Mouse (Mus musculus) large intestine, adult 2 months (tissue): Measurements from ENCODE around the gene Wwc1. TPM values are rescaled to one million over a fixed set of nuclear protein-coding genes. Genes with fewer than 3 reads are reported as not detected.
A peak's percentile ranks its signal among the peaks of the same experiment; 100 is the strongest.

Experiments used
- DNase-seq: peaks from one replicate; pipeline ENCODE4 v3.0.0-alpha.2; 2012; ENCODE audit warnings: low read depth, low spot score
- WGBS: fragments of 180-500 bp; shearing (Covaris S2); methylation state at CpG from one replicate; pipeline ENCODE4 v1.1.7; 2018; 5-methylcytosine and 5-hydroxymethylcytosine counted together
- polyA plus RNA-seq: library from polyadenylated mRNA; depleted of rRNA; stranded (reverse); fragments of >200 nt; gene quantifications from 2 replicates; pipeline ENCODE4 v1.2.3, GENCODE M21; 2012

Gene Wwc1
- polyA plus RNA-seq, 1 experiment: 20.3 TPM

GRCm38 (mm10) chr11:35938790-35939385 lies 41.4 kb downstream of the Wwc1 start:
- DNase-seq: no peak
- WGBS: 30% methylated on average over 6 of the region's 6 CpGs

DNA sequence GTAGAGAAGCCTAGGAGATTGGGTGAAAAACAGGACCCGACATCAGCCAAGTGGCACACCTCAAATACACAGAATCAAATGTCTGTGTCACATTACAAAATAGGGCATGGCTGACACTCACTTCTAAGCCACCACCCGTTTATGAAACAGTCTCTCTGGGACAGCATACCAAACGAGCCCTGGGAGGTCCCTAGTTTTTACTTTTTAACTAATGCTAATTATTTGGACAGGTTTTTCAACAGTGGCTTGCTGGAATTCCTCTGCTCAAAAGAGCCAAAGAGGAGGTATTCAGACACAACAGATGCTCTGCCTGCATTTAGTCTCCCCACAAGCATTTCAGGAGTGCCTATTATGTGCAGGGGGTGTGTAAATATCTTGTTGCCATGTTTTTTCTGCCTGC lies 44.7 kb downstream of the Wwc1 start:
- WGBS: 47% methylated on average over 3 of the region's 3 CpGs
- DNase-seq: no peak

- no peak for DNase-seq
- WGBS: 96% methylated on average over 1 of the region's 1 CpGs
These were observed 45.2 kb downstream of the Wwc1 start for GRCm38 (mm10) chr11:35935133-35935532.

- WGBS: 25% methylated on average over 14 of the region's 14 CpGs
These were observed 46.8 kb downstream of the Wwc1 start for GRCm38 (mm10) chr11:35933402-35934085.

GRCm38 (mm10) chr11:35932121-35932885 lies 48.0 kb downstream of the Wwc1 start:
- WGBS: 82% methylated on average over 14 of the region's 14 CpGs
- no peak for DNase-seq

More at GRCm38 (mm10) chr11:35933402-35934085, 46.8 kb downstream of the Wwc1 start:
- no peak for DNase-seq

- no peak for DNase-seq
- WGBS: 69% methylated on average over 6 of the region's 6 CpGs
These were observed 49.7 kb downstream of the Wwc1 start for GRCm38 (mm10) chr11:35930511-35931060.

DNA sequence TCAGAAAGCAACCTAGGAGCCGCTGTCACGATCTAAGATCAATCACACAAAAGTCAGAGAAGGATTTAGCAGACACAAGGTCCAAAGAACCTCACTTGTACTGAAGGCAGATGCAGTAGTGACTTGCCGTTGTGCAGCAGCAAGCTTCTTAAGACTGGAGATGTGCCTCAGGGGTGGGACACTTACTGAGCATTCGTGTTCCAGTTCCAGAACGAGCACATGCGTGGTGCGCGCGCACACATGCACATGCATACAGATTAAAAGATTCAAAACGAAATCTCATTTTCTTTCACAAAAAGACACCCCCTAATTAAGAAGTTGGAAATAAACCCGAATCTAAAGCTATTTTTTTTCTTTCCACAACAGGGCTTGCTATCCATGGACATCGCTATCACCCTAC lies 51.9 kb downstream of the Wwc1 start:
- DNase-seq: no peak
- WGBS: 94% methylated on average over 12 of the region's 12 CpGs

DNA sequence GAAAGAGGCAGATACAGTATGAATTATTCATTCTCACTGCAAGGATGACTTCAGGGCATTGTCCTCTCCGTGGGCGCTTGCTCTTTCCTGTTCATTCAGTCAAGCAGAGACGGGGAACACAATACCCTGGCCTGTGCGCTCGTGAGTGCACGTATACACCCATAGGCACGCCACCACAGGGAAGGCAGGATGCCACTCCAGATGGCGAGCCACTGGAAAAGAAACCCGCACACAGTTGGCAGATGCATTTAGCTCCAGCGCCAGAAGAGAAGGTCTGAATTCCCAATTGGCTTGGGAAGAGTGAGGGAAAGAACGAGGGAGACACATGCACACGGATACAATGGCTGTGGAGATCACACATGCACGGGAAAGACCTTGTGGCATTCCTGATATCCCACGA lies 53.0 kb downstream of the Wwc1 start:
- no peak for DNase-seq
- WGBS: 89% methylated on average over 14 of the region's 14 CpGs

DNA sequence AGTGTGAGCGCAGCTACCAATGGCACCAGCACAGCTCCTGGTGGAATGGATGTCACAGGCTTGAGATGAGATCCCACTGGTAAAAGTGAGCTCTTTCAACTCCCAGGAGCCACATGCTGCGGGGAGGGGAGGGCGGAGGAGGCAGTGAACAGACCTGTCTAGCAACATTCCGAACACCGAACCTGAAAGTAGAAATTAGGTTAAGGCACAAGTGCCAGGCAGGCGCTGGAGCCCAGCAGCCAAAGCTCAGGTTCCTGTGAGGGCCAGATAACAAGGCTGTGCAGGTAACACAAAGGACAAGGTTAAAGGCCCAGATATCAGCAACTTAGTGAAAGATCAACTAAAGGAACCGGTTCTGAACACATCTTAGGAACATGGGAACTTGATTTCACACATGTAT lies 54.7 kb downstream of the Wwc1 start:
- DNase-seq: no peak
- 38% methylated on average over 7 of the region's 7 CpGs for WGBS

DNA sequence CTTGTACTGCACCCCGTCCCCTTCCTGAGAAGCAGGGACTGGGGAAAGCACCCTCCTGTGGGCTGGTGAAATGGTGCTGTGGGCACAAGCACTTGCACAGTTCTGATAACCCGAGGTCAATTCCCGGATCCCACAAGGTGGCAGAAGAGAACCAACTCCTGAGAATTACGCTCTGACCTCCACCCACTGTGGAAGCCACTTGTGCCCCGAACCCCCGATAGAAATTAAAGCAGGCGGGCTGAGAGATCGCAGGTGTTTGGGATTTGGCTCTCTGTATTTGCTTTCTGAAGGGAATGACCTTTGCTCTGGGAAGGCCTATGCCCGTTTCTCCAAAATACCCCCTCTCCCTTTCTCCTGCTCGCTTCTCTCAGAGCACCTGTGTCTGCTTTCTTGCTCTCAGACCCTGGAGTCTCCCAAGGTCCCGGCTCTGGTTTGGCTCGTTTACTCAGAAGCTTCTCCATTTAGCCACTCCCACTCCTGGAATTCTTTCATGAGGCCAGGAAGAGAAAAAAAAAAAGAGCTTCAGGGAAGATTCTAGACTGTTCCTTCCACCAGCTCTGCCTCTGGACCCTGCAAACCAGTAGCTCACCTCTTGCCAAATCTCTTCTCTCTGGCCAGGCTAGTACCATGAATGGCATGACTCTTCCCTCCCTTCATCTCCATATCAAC lies 58.0 kb downstream of the Wwc1 start:
- no peak for DNase-seq
- 12% methylated on average over 12 of the region's 12 CpGs for WGBS

- no peak for DNase-seq
- WGBS: 65% methylated on average over 5 of the region's 5 CpGs
These were observed 59.6 kb downstream of the Wwc1 start for GRCm38 (mm10) chr11:35920776-35921175.

DNA sequence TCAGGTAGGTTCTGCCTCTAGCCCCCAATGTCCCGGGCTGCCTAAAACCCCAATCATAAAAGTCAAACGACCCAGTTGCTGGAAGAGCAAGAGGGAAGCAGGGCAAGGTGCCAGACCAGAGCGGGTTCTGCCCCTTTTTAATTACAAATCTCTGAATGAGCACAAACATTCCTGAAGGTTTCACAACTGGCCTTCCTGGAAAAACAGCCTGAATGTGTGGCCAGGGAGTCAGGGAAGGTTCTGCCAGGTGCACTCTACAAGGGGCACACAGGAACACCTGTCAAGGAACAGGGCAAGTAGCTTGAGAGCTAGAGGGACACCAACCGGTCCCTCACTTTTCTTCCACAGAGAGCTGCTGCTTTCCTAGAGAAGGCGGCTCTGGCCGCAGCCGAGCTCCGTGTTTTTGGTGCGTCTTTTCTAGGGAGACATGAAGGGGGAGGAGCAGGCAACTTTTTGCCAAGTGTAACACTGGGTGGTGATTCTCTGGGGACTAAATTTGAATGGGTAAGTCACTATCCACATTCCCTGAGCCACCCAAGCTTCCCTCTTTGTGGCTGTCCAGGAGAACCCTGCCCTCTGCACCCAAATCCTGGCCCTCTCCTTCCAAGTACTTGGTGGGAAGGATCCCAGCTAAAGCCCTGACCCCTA lies 60.3 kb downstream of the Wwc1 start:
- WGBS: 17% methylated on average over 9 of the region's 9 CpGs
- DNase-seq: peak; percentile 54

DNA sequence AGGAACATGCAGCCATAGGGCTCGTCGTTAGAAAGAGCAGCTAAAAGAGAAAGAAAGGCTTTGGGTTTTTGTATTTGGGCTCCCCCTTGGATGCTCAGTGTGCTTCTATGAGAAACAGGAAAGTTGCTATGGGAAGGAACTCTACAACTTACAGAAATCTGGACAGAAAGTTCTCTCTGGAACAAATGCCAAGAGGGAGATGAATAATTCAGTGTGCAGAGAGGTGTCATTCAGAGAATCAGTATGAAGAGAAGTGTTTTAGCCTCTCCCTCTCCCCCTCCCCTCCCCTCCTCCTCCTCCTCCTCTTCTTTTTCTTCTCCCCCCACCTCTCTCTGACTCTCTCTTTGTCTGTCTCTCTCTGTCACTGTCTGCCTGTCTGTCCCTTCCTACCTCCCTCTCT lies 60.9 kb downstream of the Wwc1 start:
- no peak for DNase-seq
- WGBS: 61% methylated on average over 2 of the region's 2 CpGs

GRCm38 (mm10) chr11:35916466-35917185 lies 63.7 kb downstream of the Wwc1 start:
- no peak for DNase-seq
- WGBS: 43% methylated on average over 8 of the region's 8 CpGs

DNA sequence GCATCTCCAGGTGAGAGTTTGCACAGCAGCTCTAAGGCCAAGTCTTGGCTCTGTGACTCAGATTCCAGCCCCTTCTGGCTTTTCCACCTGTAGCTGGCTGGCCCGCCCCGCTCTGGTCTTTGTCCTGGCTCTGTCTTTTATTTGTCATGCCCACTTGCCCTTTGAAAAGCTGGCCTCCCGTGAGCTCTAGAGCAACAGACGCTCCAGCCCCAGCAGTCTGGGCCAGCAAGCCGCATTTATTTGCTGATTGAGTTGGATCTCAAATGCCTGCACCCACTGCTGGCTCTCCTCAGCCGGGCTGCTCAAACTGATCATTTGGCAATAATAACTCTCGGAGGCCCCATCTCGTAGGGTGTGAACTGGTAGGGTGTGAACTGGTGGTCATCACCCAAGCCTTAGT lies 64.8 kb downstream of the Wwc1 start:
- no peak for DNase-seq
- WGBS: 28% methylated on average over 8 of the region's 8 CpGs

- WGBS: 80% methylated on average over 6 of the region's 6 CpGs
- DNase-seq: no peak
These were observed 66.8 kb downstream of the Wwc1 start for GRCm38 (mm10) chr11:35913418-35914044.

DNA sequence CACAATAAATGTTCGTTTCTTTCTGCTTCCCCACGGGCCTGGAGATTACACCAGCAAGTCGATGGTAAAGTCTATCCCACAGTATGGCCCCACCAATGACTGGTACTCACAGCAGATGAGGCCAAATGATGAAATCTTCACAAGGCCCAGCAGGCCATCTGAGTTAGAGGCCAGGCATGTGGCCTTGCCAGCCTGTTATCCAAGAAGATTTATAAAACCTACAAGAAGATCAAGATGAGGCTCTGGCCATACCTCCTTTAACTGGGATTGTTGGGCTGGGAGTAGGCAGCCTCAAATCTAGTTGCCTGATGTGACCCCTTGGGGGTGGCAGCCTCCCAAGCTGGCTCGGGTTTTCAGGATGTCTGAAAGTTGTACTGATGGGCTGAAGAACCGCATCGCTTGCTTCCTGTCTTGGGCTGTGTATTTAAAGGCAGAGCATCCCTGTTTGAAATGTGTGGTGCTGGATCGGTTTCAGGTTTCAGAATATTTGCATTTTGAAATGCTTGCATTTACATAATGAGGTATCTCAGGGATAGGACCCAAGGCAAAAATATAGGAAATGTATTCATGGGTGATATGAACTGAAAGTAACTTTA lies 75.3 kb downstream of the Wwc1 start:
- DNase-seq: no peak
- 82% methylated on average over 7 of the region's 7 CpGs for WGBS

DNA sequence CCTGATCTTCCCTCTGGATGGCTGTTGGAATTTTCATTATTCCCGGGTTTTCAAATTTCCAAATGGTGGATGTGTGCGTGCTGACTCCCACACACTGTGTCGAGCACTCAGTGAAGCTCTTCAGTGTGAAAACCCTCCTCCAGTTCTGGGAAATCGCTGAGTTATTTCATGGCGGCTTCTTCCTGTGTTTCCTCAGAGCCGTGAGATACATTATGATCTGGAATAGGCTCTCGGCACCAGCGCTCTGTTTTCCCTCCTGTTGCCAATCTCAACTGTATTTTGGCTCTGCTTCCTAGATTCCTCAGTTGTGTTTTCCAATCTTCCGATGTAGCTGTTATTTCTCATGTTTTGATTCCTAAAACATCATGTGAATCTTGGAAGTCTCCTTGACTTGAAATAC lies 77.2 kb downstream of the Wwc1 start:
- 75% methylated on average over 9 of the region's 9 CpGs for WGBS
- no peak for DNase-seq
